Mouse (Mus musculus): ENCODE measurements around the gene Commd7.

GRCm38 (mm10) chr2:153648773-153649297 lies 16.3 kb upstream of the Commd7 start:
- no peak for TF ChIP-seq CTCF (IDR thresholded peaks at IDR 0.05; ENCODE audit: low read depth)
- no peak for TF ChIP-seq EP300 (IDR thresholded peaks at IDR 0.05; ENCODE audit: low read depth)

All from heart, postnatal 0 days (tissue).